Mouse (Mus musculus): Measurements from ENCODE around the gene Ptprk. TPM values are rescaled to one million over a fixed set of nuclear protein-coding genes. Genes with fewer than 3 reads are reported as not detected.

Gene Ptprk
- polyA plus RNA-seq, 1 experiment from 2014 or later: 29.6 TPM

DNA sequence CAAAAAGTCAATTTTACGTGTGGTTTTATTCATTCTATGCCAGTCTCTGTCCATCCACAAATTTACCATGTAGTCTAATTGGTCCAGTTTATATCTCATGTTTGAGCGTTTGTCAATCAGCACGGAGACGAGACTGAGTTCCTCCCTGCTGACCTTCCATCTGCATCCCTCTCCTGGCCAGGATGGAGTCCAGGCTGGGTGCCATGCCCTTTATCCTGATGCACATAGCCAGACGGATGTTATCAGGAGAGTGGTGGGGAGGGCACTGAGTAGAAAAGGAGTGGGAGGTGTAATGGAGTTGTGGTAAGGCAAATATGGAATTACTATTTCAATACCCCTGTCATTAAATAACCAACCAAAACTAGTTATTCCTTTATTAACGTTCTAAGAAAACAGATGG is 140.5 kb downstream of the Ptprk start:
- Histone ChIP-seq H3K9me3 (replicated peaks) (no peaks in the 10 kb centered on the region), H3K27me3 (ENCODE audit: low read depth, poor library complexity, severe bottlenecking) (no peaks in the 10 kb centered on the region), H3K36me3 (no peaks in the 10 kb centered on the region), H3K4me1 (no peaks in the 10 kb centered on the region), H3K27ac (replicated peaks) (no peak overlapping the region), H3K4me3 (no peak overlapping the region)
- DNase-seq (ENCODE audit: low spot score): no peak
- WGBS: 88% methylated on average over 6 of the region's 6 CpGs

DNA sequence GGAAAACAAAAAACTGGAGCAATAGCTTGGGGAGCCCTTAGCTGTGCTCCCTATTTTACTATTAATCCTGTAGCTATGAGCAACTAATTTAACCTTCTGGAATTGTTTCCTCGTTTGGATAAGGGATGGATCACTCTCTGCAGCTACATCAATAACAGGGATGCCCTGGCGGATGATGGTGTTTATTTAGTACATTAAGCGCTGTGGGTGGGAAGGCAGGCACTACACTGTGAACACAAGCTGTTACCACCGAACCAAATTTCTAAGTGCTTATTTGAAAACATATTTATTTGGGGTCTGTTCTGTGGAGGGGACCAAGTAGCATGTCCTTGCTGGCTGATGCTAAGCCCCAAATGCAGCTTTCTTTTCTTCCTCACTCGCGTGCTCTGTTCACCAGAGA is 149.0 kb downstream of the Ptprk start:
- WGBS: 69% methylated on average over 6 of the region's 6 CpGs
- Histone ChIP-seq H3K27me3 (ENCODE audit: low read depth, poor library complexity, severe bottlenecking) (no peaks in the 10 kb centered on the region), H3K27ac (replicated peaks) (no peak overlapping the region), H3K36me3 (no peaks in the 10 kb centered on the region), H3K4me1 (peaks cover 26% of the 10 kb centered on the region), H3K4me3 (no peak overlapping the region), H3K9me3 (replicated peaks) (no peaks in the 10 kb centered on the region)
- DNase-seq (ENCODE audit: low spot score): no peak

DNA sequence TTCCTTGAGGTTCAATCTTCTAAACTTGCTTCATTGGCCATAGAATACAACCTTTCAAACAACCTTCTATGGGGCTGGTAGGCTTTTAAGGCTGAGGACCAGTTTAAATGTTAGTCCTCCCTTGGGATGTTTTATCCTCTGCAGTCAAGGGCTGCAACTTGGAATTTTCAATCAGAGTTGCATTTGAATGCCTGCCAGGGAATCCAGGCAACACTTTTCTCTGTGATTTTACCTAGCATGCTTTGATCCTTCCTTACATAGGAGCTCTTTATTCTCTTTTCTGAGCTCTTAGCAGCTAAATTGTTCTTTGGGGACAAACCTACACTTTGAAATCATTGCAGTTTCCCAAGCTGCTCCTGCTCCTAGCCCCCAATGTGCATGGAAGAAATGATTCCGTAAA is 149.8 kb downstream of the Ptprk start:
- no peaks in the 10 kb centered on the region for H3K27me3 ChIP-seq (ENCODE audit: low read depth, poor library complexity, severe bottlenecking)
- H3K4me3 ChIP-seq: no peak overlapping the region
- H3K36me3 ChIP-seq: no peaks in the 10 kb centered on the region
- H3K27ac ChIP-seq (replicated peaks): peak overlapping the region; percentile 7; the same call in 1 of the 2 replicates
- H3K9me3 ChIP-seq (replicated peaks): no peaks in the 10 kb centered on the region
- peaks cover 26% of the 10 kb centered on the region for H3K4me1 ChIP-seq
- WGBS: 80% methylated on average over 1 of the region's 1 CpGs
- no peak for DNase-seq (ENCODE audit: low spot score)

DNA sequence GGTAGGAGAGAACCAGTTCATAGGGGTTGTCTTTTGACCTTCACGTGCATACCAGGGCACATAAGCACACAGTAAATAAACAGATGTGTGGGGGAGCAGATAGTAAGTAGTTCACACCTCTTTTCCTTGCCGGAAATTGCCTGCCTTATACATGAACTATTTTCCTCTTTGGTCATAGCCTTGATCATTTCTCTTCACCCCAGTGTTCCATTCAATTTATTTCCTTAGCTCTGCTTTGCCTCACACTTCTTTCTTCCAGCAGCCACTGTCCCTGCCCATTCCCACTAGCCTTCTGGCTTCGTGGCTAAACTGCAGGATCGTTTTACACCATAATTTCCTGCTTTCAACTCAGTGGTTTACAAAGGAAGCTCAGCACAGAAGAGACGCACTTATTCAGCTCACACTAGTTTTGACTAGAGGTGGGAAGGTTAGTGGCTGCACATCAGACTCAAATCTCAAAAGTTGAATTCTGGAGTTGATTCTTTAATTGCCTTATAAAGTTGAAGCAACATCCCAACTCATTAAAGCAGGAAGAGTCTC is 151.0 kb downstream of the Ptprk start:
- Histone ChIP-seq H3K4me1 (peaks cover 26% of the 10 kb centered on the region), H3K27ac (replicated peaks) (no peak overlapping the region), H3K36me3 (no peaks in the 10 kb centered on the region), H3K4me3 (no peak overlapping the region), H3K27me3 (ENCODE audit: low read depth, poor library complexity, severe bottlenecking) (no peaks in the 10 kb centered on the region), H3K9me3 (replicated peaks) (no peaks in the 10 kb centered on the region)
- 49% methylated on average over 5 of the region's 5 CpGs for WGBS
- DNase-seq (ENCODE audit: low spot score): no peak

DNA sequence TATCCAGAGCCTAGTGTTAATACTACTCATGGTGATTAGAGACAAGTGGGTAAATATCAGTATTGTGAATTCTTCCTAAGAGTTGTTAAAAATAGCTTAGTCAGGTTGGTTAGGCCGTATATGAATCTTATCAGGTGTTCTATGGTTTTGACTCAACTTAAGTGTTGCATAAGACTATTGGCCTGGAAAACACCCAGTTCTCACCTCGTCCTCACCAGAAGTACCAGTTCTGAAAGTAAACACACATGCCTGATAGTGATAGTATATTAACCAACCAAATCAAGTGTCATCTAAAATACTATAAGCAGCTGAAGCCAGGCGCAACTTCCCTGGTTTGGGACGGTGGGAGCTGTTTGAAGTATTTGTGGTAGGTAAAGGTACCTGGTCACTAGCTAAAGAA is 153.1 kb downstream of the Ptprk start:
- no peak overlapping the region for H3K4me3 ChIP-seq
- H3K4me1 ChIP-seq: peaks cover 43% of the 10 kb centered on the region
- no peaks in the 10 kb centered on the region for H3K27me3 ChIP-seq (ENCODE audit: low read depth, poor library complexity, severe bottlenecking)
- 95% methylated on average over 4 of the region's 4 CpGs for WGBS
- no peak overlapping the region for H3K27ac ChIP-seq (replicated peaks)
- no peak for DNase-seq (ENCODE audit: low spot score)
- no peaks in the 10 kb centered on the region for H3K36me3 ChIP-seq
- no peaks in the 10 kb centered on the region for H3K9me3 ChIP-seq (replicated peaks)

DNA sequence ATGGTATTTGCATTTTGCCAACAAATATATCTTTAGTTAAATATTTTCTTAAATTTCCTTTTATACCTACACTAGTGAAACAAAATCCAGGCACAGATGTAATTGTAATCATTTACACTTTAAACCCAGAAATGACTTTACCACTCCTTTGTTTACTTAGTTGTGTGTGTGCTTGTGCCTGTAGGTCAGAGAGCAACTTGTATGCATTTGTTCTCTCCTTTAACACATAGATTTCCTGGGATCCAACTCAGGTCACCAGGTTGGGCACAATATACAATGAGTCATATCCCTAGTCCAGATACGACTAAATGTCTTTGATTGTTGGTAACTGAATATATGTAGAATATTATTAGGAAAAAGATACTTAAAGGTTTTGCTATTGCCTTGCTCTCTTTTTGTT is 153.6 kb downstream of the Ptprk start:
- Histone ChIP-seq H3K4me1 (peaks cover 42% of the 10 kb centered on the region), H3K27me3 (ENCODE audit: low read depth, poor library complexity, severe bottlenecking) (no peaks in the 10 kb centered on the region), H3K36me3 (no peaks in the 10 kb centered on the region), H3K27ac (replicated peaks) (no peak overlapping the region), H3K4me3 (no peak overlapping the region), H3K9me3 (replicated peaks) (no peaks in the 10 kb centered on the region)
- WGBS: 93% methylated on average over 1 of the region's 1 CpGs
- DNase-seq (ENCODE audit: low spot score): no peak

DNA sequence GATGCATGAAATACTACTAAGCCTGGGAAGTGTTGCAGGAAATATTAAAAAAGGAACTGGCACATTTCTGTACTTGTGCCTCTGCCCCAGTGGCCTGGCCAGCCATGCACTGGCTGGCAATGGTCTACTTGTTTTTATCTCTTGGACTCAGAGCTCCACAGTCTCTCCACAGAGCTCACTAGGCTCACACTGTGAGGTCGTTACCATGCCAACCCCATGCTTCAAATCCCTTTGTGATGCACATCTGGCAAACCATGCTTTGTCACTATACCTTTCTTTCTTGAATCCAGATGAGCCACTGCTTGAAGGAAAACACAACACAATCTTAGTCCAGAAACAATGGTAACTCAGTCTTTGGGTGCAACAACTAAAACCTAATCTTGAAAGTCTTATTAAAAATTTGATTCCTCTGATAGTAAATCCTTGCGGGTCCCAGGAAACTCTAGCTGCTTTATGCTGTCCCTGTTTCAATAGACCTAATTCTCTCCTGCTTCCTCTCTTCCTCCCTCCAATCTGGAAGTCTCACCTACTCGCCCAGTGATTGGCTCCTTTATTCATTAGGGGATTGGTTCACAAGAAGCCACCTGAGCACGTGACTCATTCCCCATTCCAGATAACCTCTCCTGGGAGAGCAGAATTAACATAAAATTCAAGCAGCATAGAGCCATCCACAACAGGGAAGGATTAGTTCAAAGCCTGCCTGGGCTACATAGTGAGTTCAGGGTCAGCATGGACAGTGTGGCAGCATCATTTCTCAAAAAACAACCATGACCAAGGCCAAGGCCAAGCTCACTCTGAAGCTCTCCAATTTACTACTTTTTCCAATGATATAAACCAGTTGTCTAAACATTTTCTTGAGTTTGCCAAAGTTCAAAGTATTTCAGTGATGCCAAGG is 157.9 kb downstream of the Ptprk start:
- peaks cover 20% of the 10 kb centered on the region for H3K4me1 ChIP-seq
- peak overlapping the region; percentile 24; the same call in 1 of the 2 replicates for H3K27ac ChIP-seq (replicated peaks)
- H3K36me3 ChIP-seq: no peaks in the 10 kb centered on the region
- H3K9me3 ChIP-seq (replicated peaks): no peaks in the 10 kb centered on the region
- WGBS: 17% methylated on average over 4 of the region's 4 CpGs
- DNase-seq (ENCODE audit: low spot score): peak; percentile 73
- H3K4me3 ChIP-seq: no peak overlapping the region
- H3K27me3 ChIP-seq (ENCODE audit: low read depth, poor library complexity, severe bottlenecking): no peaks in the 10 kb centered on the region

DNA sequence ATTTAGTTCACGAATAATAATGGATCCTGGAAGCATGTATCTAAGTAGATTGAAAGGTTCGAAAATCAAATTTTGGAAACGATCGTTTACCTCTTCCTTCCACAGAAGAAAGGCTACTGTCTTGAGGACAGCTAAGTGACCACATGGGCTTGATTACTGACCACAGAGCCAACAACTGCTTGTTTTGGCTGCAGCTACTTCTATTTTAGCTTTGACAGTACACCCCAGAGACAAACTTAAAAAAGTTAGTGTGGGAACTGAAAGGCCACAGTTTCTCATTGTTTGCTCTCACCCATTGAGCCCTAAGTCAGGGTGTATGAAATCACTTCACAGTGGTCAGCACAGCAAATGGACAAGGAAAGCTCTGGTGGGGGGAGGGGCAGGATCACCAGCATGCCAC is 174.4 kb downstream of the Ptprk start:
- Histone ChIP-seq H3K27me3 (ENCODE audit: low read depth, poor library complexity, severe bottlenecking) (no peaks in the 10 kb centered on the region), H3K4me1 (peaks cover 35% of the 10 kb centered on the region), H3K27ac (replicated peaks) (no peak overlapping the region), H3K4me3 (no peak overlapping the region), H3K9me3 (replicated peaks) (no peaks in the 10 kb centered on the region), H3K36me3 (no peaks in the 10 kb centered on the region)
- WGBS: 79% methylated on average over 4 of the region's 4 CpGs
- DNase-seq (ENCODE audit: low spot score): no peak

DNA sequence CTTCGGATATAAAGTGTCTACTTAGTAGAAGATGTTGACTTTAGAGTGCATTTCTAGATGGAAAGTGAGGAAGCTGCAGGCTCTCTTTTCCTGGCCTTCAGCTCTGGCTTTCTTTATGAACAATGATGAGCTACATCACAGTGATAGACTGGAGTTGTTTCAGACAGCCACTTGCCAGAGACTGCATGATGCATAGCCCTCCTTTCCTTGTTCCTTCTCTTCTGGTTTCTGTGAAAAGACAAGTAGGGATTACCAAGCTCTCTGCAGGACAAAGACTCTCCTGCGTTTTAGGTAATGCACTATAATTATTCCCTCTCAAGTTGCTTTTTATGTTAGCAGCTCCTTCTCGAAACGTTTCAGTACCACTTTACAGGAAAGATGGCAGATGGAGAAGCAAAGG is 176.8 kb downstream of the Ptprk start:
- Histone ChIP-seq H3K27me3 (ENCODE audit: low read depth, poor library complexity, severe bottlenecking) (no peaks in the 10 kb centered on the region), H3K27ac (replicated peaks) (peak overlapping the region; percentile 39; the same call in 1 of the 2 replicates), H3K36me3 (no peaks in the 10 kb centered on the region), H3K4me1 (peaks cover 35% of the 10 kb centered on the region), H3K9me3 (replicated peaks) (no peaks in the 10 kb centered on the region), H3K4me3 (no peak overlapping the region)
- WGBS: 50% methylated on average over 4 of the region's 4 CpGs
- no peak for DNase-seq (ENCODE audit: low spot score)

DNA sequence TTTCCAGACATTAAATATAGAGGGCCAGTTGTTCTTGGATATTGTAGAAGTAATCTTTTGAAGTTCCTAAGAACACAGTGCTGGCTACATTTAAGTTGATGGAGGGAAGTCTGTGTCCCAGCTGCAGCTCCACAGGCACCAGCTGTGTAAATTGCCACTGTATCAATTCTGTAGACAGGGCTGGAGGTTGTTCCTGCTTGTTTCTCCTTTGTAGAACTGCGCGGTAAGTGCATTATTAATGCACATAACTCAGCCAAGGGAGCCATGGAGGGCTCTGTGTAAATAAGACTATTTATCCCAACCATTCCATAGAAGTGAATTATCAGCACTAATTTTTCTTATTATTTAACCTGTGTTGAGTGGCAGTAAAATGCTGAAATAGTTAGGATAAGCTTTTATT is 186.0 kb downstream of the Ptprk start:
- no peaks in the 10 kb centered on the region for H3K4me1 ChIP-seq
- H3K27ac ChIP-seq (replicated peaks): no peak overlapping the region
- no peaks in the 10 kb centered on the region for H3K27me3 ChIP-seq (ENCODE audit: low read depth, poor library complexity, severe bottlenecking)
- 87% methylated on average over 2 of the region's 2 CpGs for WGBS
- no peak overlapping the region for H3K4me3 ChIP-seq
- no peaks in the 10 kb centered on the region for H3K9me3 ChIP-seq (replicated peaks)
- H3K36me3 ChIP-seq: no peaks in the 10 kb centered on the region
- DNase-seq (ENCODE audit: low spot score): no peak

DNA sequence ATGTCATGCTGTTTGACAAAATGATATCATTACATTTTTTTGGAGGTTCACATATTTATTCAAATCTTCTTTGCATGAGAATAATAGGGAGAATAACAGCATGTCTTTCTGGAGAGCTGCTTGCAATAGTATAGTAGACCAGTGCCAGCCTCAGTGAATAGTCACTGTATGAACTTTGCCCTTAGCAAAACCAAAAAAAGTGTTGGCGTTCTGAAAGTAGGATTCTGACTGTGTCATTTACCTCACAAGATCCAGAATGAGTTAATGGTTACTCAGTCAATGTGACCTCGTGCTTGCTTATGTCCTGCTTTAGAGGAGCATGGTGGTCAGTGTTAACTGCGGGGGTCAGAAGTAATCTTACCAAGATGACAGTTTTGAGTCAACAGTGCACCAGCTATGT is 187.5 kb downstream of the Ptprk start:
- Histone ChIP-seq H3K4me1 (no peaks in the 10 kb centered on the region), H3K27ac (replicated peaks) (no peak overlapping the region), H3K36me3 (peaks cover 11% of the 10 kb centered on the region), H3K9me3 (replicated peaks) (no peaks in the 10 kb centered on the region), H3K27me3 (ENCODE audit: low read depth, poor library complexity, severe bottlenecking) (no peaks in the 10 kb centered on the region), H3K4me3 (no peak overlapping the region)
- DNase-seq (ENCODE audit: low spot score): no peak
- WGBS: 88% methylated on average over 3 of the region's 3 CpGs

DNA sequence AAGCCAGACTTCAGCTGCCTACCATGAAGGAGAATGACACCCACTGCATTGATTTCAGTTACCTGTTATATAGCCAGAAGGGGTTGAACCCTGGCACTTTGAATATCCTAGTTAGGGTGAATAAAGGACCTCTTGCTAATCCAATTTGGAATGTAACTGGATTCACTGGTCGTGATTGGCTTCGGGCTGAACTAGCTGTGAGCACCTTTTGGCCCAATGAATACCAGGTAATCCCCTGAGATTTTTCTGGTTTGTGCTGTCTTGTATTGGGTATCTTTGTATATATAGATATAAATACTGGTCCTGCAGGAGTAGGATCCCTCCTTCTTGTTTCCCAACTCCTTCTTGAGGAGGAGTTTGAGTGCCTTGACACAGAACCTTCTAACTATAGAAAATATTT is 188.9 kb downstream of the Ptprk start:
- Histone ChIP-seq H3K4me3 (no peak overlapping the region), H3K27me3 (ENCODE audit: low read depth, poor library complexity, severe bottlenecking) (no peaks in the 10 kb centered on the region), H3K9me3 (replicated peaks) (no peaks in the 10 kb centered on the region), H3K27ac (replicated peaks) (no peak overlapping the region), H3K36me3 (peaks cover 17% of the 10 kb centered on the region), H3K4me1 (no peaks in the 10 kb centered on the region)
- 79% methylated on average over 2 of the region's 2 CpGs for WGBS
- no peak for DNase-seq (ENCODE audit: low spot score)

DNA sequence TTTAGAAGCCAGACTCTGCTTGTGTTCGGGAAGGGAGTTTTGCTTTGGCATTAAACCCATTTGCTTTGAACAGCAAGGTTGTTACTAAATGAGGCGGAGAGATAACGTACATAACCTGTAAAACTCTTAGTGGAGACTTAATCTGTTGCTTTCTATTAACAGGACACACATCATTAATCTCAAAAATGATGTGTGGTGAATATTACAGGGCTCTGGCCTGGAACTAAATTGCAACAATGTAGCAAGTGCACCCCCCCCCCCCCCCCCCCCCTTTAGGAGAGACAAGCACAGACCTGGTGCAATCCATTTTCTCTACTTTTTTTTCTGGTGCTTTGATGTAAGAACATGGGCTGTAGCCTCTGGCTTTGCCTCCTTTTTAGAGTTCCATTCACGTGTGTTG is 195.7 kb downstream of the Ptprk start:
- H3K4me1 ChIP-seq: no peaks in the 10 kb centered on the region
- no peak for DNase-seq (ENCODE audit: low spot score)
- no peaks in the 10 kb centered on the region for H3K9me3 ChIP-seq (replicated peaks)
- H3K27me3 ChIP-seq (ENCODE audit: low read depth, poor library complexity, severe bottlenecking): no peaks in the 10 kb centered on the region
- WGBS: 86% methylated on average over 4 of the region's 4 CpGs
- H3K27ac ChIP-seq (replicated peaks): no peak overlapping the region
- H3K4me3 ChIP-seq: no peak overlapping the region
- H3K36me3 ChIP-seq: peaks cover 20% of the 10 kb centered on the region

Measured in midbrain, embryonic 10.5 days (tissue).